9 mouse cellular contexts compared by ENCODE assay signal in the genomic region with DNA sequence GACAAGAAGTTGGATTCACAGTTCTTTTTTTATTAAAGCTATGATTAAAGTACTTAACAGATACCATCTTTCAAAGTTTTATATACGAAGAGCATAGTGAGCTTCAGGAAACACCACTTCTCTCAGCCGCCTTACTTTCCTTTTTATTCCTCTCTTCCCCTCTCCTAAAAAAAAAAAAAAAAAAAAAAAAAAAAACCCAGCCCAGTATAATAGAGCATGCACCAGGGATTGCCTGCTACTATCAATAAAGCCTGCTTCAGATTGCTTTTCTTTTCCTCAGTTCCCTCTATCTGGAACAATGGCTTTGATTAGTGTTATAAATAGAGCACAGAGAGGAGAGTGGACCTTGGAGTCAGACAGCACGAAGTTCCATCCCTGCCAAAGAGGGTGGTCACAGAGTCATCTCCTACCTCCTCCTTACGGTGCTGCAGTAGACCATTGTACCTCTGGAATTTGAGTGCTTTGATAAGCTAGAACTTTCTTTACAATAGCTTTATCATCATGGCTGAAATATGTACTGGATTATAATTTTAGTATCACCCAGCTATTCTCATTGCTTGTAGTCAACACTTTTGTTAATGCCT. TPM values are rescaled to one million over a fixed set of nuclear protein-coding genes. Genes with fewer than 3 reads are reported as not detected.
A peak's percentile ranks its signal among the peaks of the same experiment; 100 is the strongest.
DNase-seq lines count a peak whose midpoint lies in the region; ATAC-seq lines count a peak whose summit lies in the region.
"Had no signal": no experiment of that assay in that cellular context is flagged by ENCODE, and none has a peak within 500 bp of the region (broad histone marks: within the 10 kb centered on the region; RNA-seq: fewer than 3 reads in every experiment).

No protein-coding gene starts in this region.

- peaks cover 75% of the 10 kb centered on the region for H3K4me1 ChIP-seq in erythroblast, embryonic 14.5 days (ENCODE audit: control insufficient read depth)
- peaks cover 12% of the 10 kb centered on the region for H3K4me1 ChIP-seq in heart, embryonic 10.5 days
- peaks cover 72% of the 10 kb centered on the region for H3K4me1 ChIP-seq in liver, embryonic 12.5 days

- peak overlapping the region; percentile 64 for H3K4me3 ChIP-seq in erythroblast, embryonic 14.5 days (replicated peaks)
- peak overlapping the region; percentile 84 for H3K4me3 ChIP-seq in heart, embryonic 10.5 days
- H3K4me3 ChIP-seq in liver, embryonic 12.5 days = no peak overlapping the region

- 31% methylated on average over 4 of the region's 4 CpGs for WGBS in heart, embryonic 10.5 days
- 41% methylated on average over 4 of the region's 4 CpGs for WGBS in liver, embryonic 12.5 days (ENCODE audit: insufficient replicate concordance)

- H3K27ac ChIP-seq in heart, embryonic 10.5 days = 0 out of 2 replicates have a peak overlapping the region, but pooled peaks have one; percentile 52
- H3K27ac ChIP-seq in liver, embryonic 12.5 days = no peak overlapping the region

- ATAC-seq in erythroblast, adult 5-6 weeks (replicated peaks; ENCODE audit: low FRiP score, poor library complexity, severe bottlenecking) = no peak
- ATAC-seq in liver, embryonic 12.5 days = no peak

- 0 out of 2 replicates have a peak overlapping the region, but pooled peaks have one; percentile 1 for H3K4me2 ChIP-seq in liver, embryonic 12.5 days

- DNase-seq in A20 (ENCODE audit: low read depth, low spot score) = peak; percentile 27
- no peak for DNase-seq in heart, embryonic 10.5 days (ENCODE audit: low spot score)
- no peak for DNase-seq in right cerebral cortex, postnatal 4 days
- no peak for DNase-seq in layer of hippocampus, adult 18-20 months (ENCODE audit: low spot score in 2 of 2)
- no peak for DNase-seq in left cerebral cortex, adult 18-20 months (ENCODE audit: low spot score in 2 of 2)
- DNase-seq: lung, postnatal 10 days had no signal

- peaks cover 15% of the 10 kb centered on the region for H3K9me3 ChIP-seq in erythroblast, embryonic 14.5 days (ENCODE audit: control insufficient read depth, low read length)
- no peaks in the 10 kb centered on the region for H3K9me3 ChIP-seq in heart, embryonic 10.5 days
- H3K9me3 ChIP-seq in liver, embryonic 12.5 days (replicated peaks) = no peaks in the 10 kb centered on the region

- no peak overlapping the region for H3K9ac ChIP-seq in liver, embryonic 12.5 days

- peaks cover 32% of the 10 kb centered on the region for H3K36me3 ChIP-seq in erythroblast, embryonic 14.5 days (ENCODE audit: control insufficient read depth)
- no peaks in the 10 kb centered on the region for H3K36me3 ChIP-seq in heart, embryonic 10.5 days
- peaks cover 4% of the 10 kb centered on the region; the same call in 1 of the 2 replicates for H3K36me3 ChIP-seq in liver, embryonic 12.5 days

- H3K27me3 ChIP-seq in erythroblast, embryonic 14.5 days (ENCODE audit: control insufficient read depth) = peaks cover 64% of the 10 kb centered on the region
- H3K27me3 ChIP-seq in heart, embryonic 10.5 days (ENCODE audit: insufficient read depth, poor library complexity, severe bottlenecking) = peaks cover 28% of the 10 kb centered on the region
- H3K27me3 ChIP-seq in liver, embryonic 12.5 days (replicated peaks) = peaks cover 48% of the 10 kb centered on the region

RNA-seq across cellular contexts. Expression of a gene that starts 30.4 kb away (rescaled TPM):
- polyA plus RNA-seq in erythroblast, embryonic 14.5 days (2012) = 23.8 and 29.4 TPM in 2 replicates
- 393 and 429 TPM in 2 replicates for total RNA-seq in erythroblast, adult 5-6 weeks (2015; ENCODE audit: low replicate concordance)
- total RNA-seq in erythroblast, adult 5-6 weeks (2017; ENCODE audit: low replicate concordance) = 510 and 553 TPM in 2 replicates
- polyA plus RNA-seq in heart, embryonic 10.5 days (2016; fragmentation: Nextera tagmentation; extraction: Ambion mirVana) = 79.0 and 95.9 TPM in 2 replicates
- polyA plus RNA-seq in liver, embryonic 12.5 days (2016; fragmentation: Nextera tagmentation; extraction: Ambion mirVana) = 159 and 164 TPM in 2 replicates
- 10 to 100 TPM; 89.4 to 90.6 TPM for total RNA-seq in layer of hippocampus, adult 18-20 months (2021)
- total RNA-seq in left cerebral cortex, adult 18-20 months (2021) = 10 to 100 TPM; 90.6 to 92.7 TPM

RNA-seq across cellular contexts. Expression of a gene that starts 31.4 kb away (rescaled TPM):
- 7.6 and 10.1 TPM in 2 replicates for polyA plus RNA-seq in erythroblast, embryonic 14.5 days (2012)
- total RNA-seq in erythroblast, adult 5-6 weeks (2015; ENCODE audit: low replicate concordance) = 76.5 and 113 TPM in 2 replicates
- total RNA-seq in erythroblast, adult 5-6 weeks (2017; ENCODE audit: low replicate concordance) = 90.5 and 97.3 TPM in 2 replicates
- polyA plus RNA-seq in heart, embryonic 10.5 days (2016; fragmentation: Nextera tagmentation; extraction: Ambion mirVana) = 2.6 and 3.7 TPM in 2 replicates
- polyA plus RNA-seq in liver, embryonic 12.5 days (2016; fragmentation: Nextera tagmentation; extraction: Ambion mirVana) = 2.6 and 3.2 TPM in 2 replicates
- total RNA-seq in layer of hippocampus, adult 18-20 months (2021) = 10 to 100 TPM; 76.6 to 76.9 TPM
- 10 to 100 TPM; 87.0 to 97.8 TPM for total RNA-seq in left cerebral cortex, adult 18-20 months (2021)

Comparison
In these comparisons a context has a peak if more than half of its experiments do, and no peak if none do; other contexts are left out.
1. RNA of a gene that starts 30.4 kb away (total RNA-seq): 393 to 553 TPM in erythroblast, adult 5-6 weeks; 90.6 to 92.7 TPM in left cerebral cortex, adult 18-20 months and 89.4 to 90.6 TPM in layer of hippocampus, adult 18-20 months; every median in the first group is over 4 times any median in the second.